8 mouse cellular contexts compared by ENCODE assay signal in the genomic region with DNA sequence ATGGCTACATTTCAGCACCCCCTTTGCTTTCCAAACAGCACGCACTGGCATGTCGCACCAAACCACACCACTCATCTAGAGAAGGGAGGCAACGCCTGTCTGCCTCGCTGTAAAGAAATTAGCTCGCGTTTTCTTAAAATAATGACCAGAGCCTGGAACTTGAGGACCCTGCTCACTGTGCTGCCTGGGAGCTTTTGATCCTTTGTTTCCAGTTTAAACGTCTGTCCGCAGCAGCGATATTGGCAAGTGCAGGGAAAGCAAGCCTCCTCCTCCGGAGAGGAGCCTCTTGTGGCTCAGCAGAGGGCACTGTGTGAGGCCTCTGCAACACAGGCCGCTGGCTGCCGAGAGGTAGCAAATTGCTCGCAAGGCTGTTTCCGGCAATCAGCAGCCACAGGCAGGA.
A peak's percentile ranks its signal among the peaks of the same experiment; 100 is the strongest.
DNase-seq lines count a peak whose midpoint lies in the region; ATAC-seq and TF ChIP-seq lines count a peak whose summit lies in the region.

No protein-coding gene starts in this region.

- H3K4me1 ChIP-seq in embryonic facial prominence, embryonic 13.5 days = peaks cover 4% of the 10 kb centered on the region
- no peaks in the 10 kb centered on the region for H3K4me1 ChIP-seq in intestine, postnatal 0 days (replicated peaks; ENCODE audit: control insufficient read depth, insufficient read depth, low read length)
- H3K4me1 ChIP-seq in lung, adult 2 months (ENCODE audit: control insufficient read depth, insufficient read depth, low read length) = no peaks in the 10 kb centered on the region
- H3K4me1 ChIP-seq in stomach, embryonic 14.5 days (ENCODE audit: control insufficient read depth, insufficient read depth, low read length) = no peaks in the 10 kb centered on the region

- H3K27ac ChIP-seq in embryonic facial prominence, embryonic 13.5 days = no peak overlapping the region
- no peak overlapping the region for H3K27ac ChIP-seq in intestine, postnatal 0 days (ENCODE audit: low read depth, low read length)
- no peak overlapping the region for H3K27ac ChIP-seq in stomach, embryonic 14.5 days (ENCODE audit: low read length)

- TF ChIP-seq CTCF in intestine, postnatal 0 days (IDR thresholded peaks at IDR 0.05; ENCODE audit: low read depth) = peak; percentile 51
- TF ChIP-seq CTCF in lung, adult 2 months (IDR thresholded peaks at IDR 0.05; ENCODE audit: insufficient read depth, low read length) = no peak

- H3K9me3 ChIP-seq in embryonic facial prominence, embryonic 13.5 days = no peaks in the 10 kb centered on the region
- H3K9me3 ChIP-seq in intestine, postnatal 0 days (ENCODE audit: control insufficient read depth) = no peaks in the 10 kb centered on the region
- no peaks in the 10 kb centered on the region for H3K9me3 ChIP-seq in stomach, embryonic 14.5 days (ENCODE audit: control insufficient read depth, low read depth, low read length)

- H3K4me3 ChIP-seq in embryonic facial prominence, embryonic 13.5 days = 0 out of 2 replicates have a peak overlapping the region, but pooled peaks have one; percentile 10
- no peak overlapping the region for H3K4me3 ChIP-seq in intestine, postnatal 0 days (ENCODE audit: low read depth, low read length)
- no peak overlapping the region for H3K4me3 ChIP-seq in lung, adult 2 months (replicated peaks; ENCODE audit: extremely low read depth, low read depth, low read length)
- no peak overlapping the region for H3K4me3 ChIP-seq in stomach, embryonic 14.5 days (ENCODE audit: low read depth, low read length)

- H3K9ac ChIP-seq in embryonic facial prominence, embryonic 13.5 days = no peak overlapping the region
- H3K9ac ChIP-seq in intestine, postnatal 0 days (ENCODE audit: low read depth, low read length) = no peak overlapping the region
- no peak overlapping the region for H3K9ac ChIP-seq in stomach, embryonic 14.5 days (replicated peaks; ENCODE audit: low read depth, low read length)

- 1% methylated on average over 14 of the region's 14 CpGs for WGBS in embryonic facial prominence, embryonic 13.5 days
- WGBS in intestine, postnatal 0 days = 19% methylated on average over 14 of the region's 14 CpGs
- WGBS in lung, adult 2 months = 9% methylated on average over 14 of the region's 14 CpGs
- WGBS in stomach, embryonic 14.5 days = 4% methylated on average over 14 of the region's 14 CpGs

- no peaks in the 10 kb centered on the region for H3K36me3 ChIP-seq in embryonic facial prominence, embryonic 13.5 days
- H3K36me3 ChIP-seq in intestine, postnatal 0 days (ENCODE audit: control insufficient read depth, insufficient read depth) = no peaks in the 10 kb centered on the region
- H3K36me3 ChIP-seq in stomach, embryonic 14.5 days (ENCODE audit: control insufficient read depth, insufficient read depth, low read length) = no peaks in the 10 kb centered on the region

- no peak for ATAC-seq in embryonic facial prominence, embryonic 13.5 days (ENCODE audit: insufficient number of reproducible peaks, insufficient read depth, low FRiP score, low TSS enrichment, low read depth)
- no peak for ATAC-seq in intestine, postnatal 0 days
- ATAC-seq in stomach, embryonic 14.5 days (ENCODE audit: insufficient number of reproducible peaks, insufficient read depth, low FRiP score, low read depth) = no peak

- H3K4me2 ChIP-seq in embryonic facial prominence, embryonic 13.5 days = peak overlapping the region; percentile 47
- H3K4me2 ChIP-seq in intestine, postnatal 0 days (replicated peaks; ENCODE audit: low read depth) = no peak overlapping the region
- 0 out of 2 replicates have a peak overlapping the region, but pooled peaks have one; percentile 7 for H3K4me2 ChIP-seq in stomach, embryonic 14.5 days (replicated peaks; ENCODE audit: low read depth, low read length)

- no peak for TF ChIP-seq POLR2A in lung, adult 2 months (IDR thresholded peaks at IDR 0.05; ENCODE audit: borderline replicate concordance, extremely low read depth, low read depth, low read length)

- peaks cover 73% of the 10 kb centered on the region for H3K27me3 ChIP-seq in embryonic facial prominence, embryonic 13.5 days
- no peaks in the 10 kb centered on the region; the same call in 1 of the 2 replicates for H3K27me3 ChIP-seq in intestine, postnatal 0 days (replicated peaks; ENCODE audit: control insufficient read depth, insufficient read depth, low read length)
- peaks cover 3% of the 10 kb centered on the region; the same call in 1 of the 2 replicates for H3K27me3 ChIP-seq in stomach, embryonic 14.5 days (ENCODE audit: control insufficient read depth, insufficient read depth, low read length)

- DNase-seq in Muller cell, postnatal 12 days (ENCODE audit: inconsistent ontology term) = peak; percentile 49
- peak; percentile 12 for DNase-seq in lung, adult 2 months
- DNase-seq in layer of hippocampus, adult 18-20 months (ENCODE audit: low spot score in 2 of 2) = no peak
- no peak for DNase-seq in left cerebral cortex, adult 8-10 months (ENCODE audit: low spot score in 2 of 2)
- DNase-seq in spleen, postnatal 14 days (ENCODE audit: low spot score in 2 of 2) = no peak

Comparison
In these comparisons a context has a peak if more than half of its experiments do, and no peak if none do; other contexts are left out.
1. DNase-seq: peak in Muller cell, postnatal 12 days (single experiment) and lung, adult 2 months (single experiment); none in layer of hippocampus, adult 18-20 months (0 of 2), left cerebral cortex, adult 8-10 months (0 of 2) and spleen, postnatal 14 days (0 of 2).